Mouse (Mus musculus) heart, adult 2 months (tissue): ENCODE data around the gene Iqcf5. TPM values are rescaled to one million over a fixed set of nuclear protein-coding genes. Genes with fewer than 3 reads are reported as not detected.
"Not testable (repeated sequence)": the region's sequence is repeated elsewhere in the genome, so short reads cannot be mapped to it uniquely, and the experiment has no call there.

Experiments
- DNase-seq, 2 experiments: peaks; one replicate each; pipeline ENCODE4 v3.0.0; 2021
- H3K27ac ChIP-seq: fragments of 200-600 bp; 2 replicates; pipeline ENCODE4 v1.8.1; 2022
- H3K27me3 ChIP-seq: fragments of 200-500 bp; 2 replicates; pipeline ENCODE4 v1.6.1; 2012; ENCODE audit warnings: mild to moderate bottlenecking, low read length, inconsistent platforms, mixed read lengths; ENCODE audit not compliant: control insufficient read depth, insufficient read depth
- H3K36me3 ChIP-seq: fragments of 200-500 bp; 2 replicates; pipeline ENCODE4 v1.6.1; 2012; ENCODE audit warnings: low read length, inconsistent platforms; ENCODE audit not compliant: control insufficient read depth, insufficient read depth
- H3K4me1 ChIP-seq: fragments of 200-500 bp; 2 replicates; pipeline ENCODE4 v1.6.1; 2011; ENCODE audit warnings: low read length; ENCODE audit not compliant: control insufficient read depth, insufficient read depth
- H3K4me3 ChIP-seq: fragments of 200-600 bp; 2 replicates; pipeline ENCODE4 v1.8.1; 2022
- H3K79me2 ChIP-seq: fragments of 200-500 bp; replicated peaks from 2 replicates; pipeline ENCODE4 v1.6.1; 2012; ENCODE audit warnings: mild to moderate bottlenecking, inconsistent platforms, low read length, moderate library complexity, mixed read lengths; ENCODE audit not compliant: control insufficient read depth, insufficient read depth
- H3K9ac ChIP-seq: fragments of 200-500 bp; 2 replicates; pipeline ENCODE4 v1.6.1; 2012; ENCODE audit warnings: low read depth, mild to moderate bottlenecking, control low read depth, inconsistent platforms, low read length, mixed read lengths
- CTCF ChIP-seq: fragments of 200-600 bp; IDR thresholded peaks from 2 replicates; pipeline ENCODE4 v1.8.1; 2022; ENCODE audit warnings: antibody characterized with exemption, mild to moderate bottlenecking, moderate library complexity
- EP300 ChIP-seq: fragments of 200-500 bp; IDR thresholded peaks from 2 replicates; pipeline ENCODE4 v1.6.1; 2011; ENCODE audit warnings: low read depth, low read length, control low read depth; ENCODE audit not compliant: insufficient read depth
- POLR2A ChIP-seq: fragments of 200-500 bp; IDR thresholded peaks from 2 replicates; pipeline ENCODE4 v1.6.1; 2011; ENCODE audit warnings: mild to moderate bottlenecking, low read depth, low read length, control low read depth; ENCODE audit not compliant: insufficient read depth
- WGBS: fragments of 180-500 bp; shearing (Covaris S2); methylation state at CpG from one replicate; pipeline ENCODE4 v1.1.7; 2018; 5-methylcytosine and 5-hydroxymethylcytosine counted together
- intact Hi-C: fragments of 180-260 bp; cut with DNase I; formaldehyde crosslinking; loops from one replicate; pipeline ENCODE4 v1.15.1; 2025
- polyA plus RNA-seq: library from polyadenylated mRNA; depleted of rRNA; stranded (reverse); fragments of >200 nt; gene quantifications from 2 replicates; pipeline ENCODE4 v1.2.3, GENCODE M21; 2012
- total RNA-seq, 2 experiments: library from RNA; stranded (reverse); gene quantifications; 2 replicates each; pipeline ENCODE4 v1.2.3; 2021

Gene Iqcf5
- total and polyA plus RNA-seq, 3 experiments, result not detected

GRCm38 (mm10) chr9:106483136-106483535 is 31.2 kb upstream of the Iqcf5 start:
- whole genome bisulfite sequencing, result 94% methylated on average over 10 of the region's 10 CpGs
- intact Hi-C loops, result no loop called here
- Histone ChIP-seq H3K27ac (no peak overlapping the region), H3K27me3 (no peaks in the 10 kb centered on the region), H3K79me2 (no peaks in the 10 kb centered on the region), H3K4me3 (no peak overlapping the region), H3K9ac (no peak overlapping the region), H3K36me3 (no peaks in the 10 kb centered on the region), H3K4me1 (peaks cover under 1% of the 10 kb centered on the region; the same call in 1 of the 2 replicates)
- TF ChIP-seq CTCF (no peak), EP300 (no peak), POLR2A (no peak)
- DNase-seq, result peak in 1 of 2 experiments; percentile 12

DNA sequence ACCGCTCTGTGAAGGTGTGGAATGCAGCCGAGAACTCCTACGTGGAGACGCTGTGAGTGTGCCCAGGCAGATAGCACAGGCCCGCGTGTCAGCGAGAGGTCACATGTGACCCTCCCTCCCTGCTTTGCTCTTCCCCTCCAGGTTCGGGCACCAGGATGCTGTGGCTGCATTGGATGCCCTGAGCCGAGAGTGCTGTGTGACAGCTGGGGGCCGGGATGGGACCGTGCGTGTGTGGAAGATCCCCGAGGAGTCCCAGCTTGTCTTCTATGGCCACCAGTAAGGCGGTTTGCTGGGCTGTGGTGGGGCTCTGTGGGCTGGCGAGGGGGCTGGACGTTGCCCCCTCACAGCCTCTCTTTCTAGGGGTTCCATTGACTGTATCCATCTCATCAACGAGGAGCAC is 30.8 kb upstream of the Iqcf5 start:
- Histone ChIP-seq H3K4me1 (no peaks in the 10 kb centered on the region), H3K9ac (no peak overlapping the region), H3K4me3 (no peak overlapping the region), H3K27ac (no peak overlapping the region), H3K79me2 (no peaks in the 10 kb centered on the region), H3K36me3 (no peaks in the 10 kb centered on the region), H3K27me3 (no peaks in the 10 kb centered on the region)
- intact Hi-C loops, result no loop called here
- 87% methylated on average over 17 of the region's 17 CpGs for WGBS
- TF ChIP-seq EP300 (no peak), CTCF (no peak), POLR2A (no peak)
- DNase-seq, result peak in 1 of 2 experiments; percentile 11

DNA sequence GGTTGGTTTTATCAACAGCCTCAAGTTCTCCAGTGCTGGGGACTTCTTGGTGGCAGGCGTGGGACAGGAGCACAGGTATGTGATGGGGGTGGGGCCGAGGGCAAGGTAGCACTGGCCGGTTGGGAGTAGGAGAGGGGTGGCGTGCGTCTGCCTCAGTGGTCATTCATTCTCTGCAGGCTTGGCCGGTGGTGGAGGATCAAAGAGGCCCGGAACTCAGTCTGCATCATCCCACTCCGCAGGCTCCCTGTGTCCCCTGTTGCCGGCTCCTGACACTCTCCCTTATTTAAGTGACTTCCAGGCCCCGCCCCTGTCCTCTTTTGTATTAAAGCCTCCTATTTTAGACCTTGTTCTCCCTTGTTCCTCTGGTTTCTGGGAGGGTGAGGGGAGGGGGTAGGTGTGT is 29.3 kb upstream of the Iqcf5 start:
- Histone ChIP-seq H3K4me1 (no peaks in the 10 kb centered on the region), H3K36me3 (no peaks in the 10 kb centered on the region), H3K27me3 (no peaks in the 10 kb centered on the region), H3K79me2 (no peaks in the 10 kb centered on the region), H3K9ac (no peak overlapping the region), H3K27ac (no peak overlapping the region), H3K4me3 (no peak overlapping the region)
- intact Hi-C loops, result no loop called here
- DNase-seq, result no peak
- TF ChIP-seq CTCF (no peak), POLR2A (no peak), EP300 (no peak)
- 91% methylated on average over 10 of the region's 10 CpGs for WGBS

- DNase-seq, H3K4me1 ChIP-seq, H3K79me2 ChIP-seq, H3K27me3 ChIP-seq, H3K27ac ChIP-seq, intact Hi-C loops, H3K36me3 ChIP-seq, H3K4me3 ChIP-seq, H3K9ac ChIP-seq: not testable (repeated sequence)
- 80% methylated on average over 6 of the region's 6 CpGs for WGBS
Measured at GRCm38 (mm10) chr9:106487602-106488001, 26.8 kb upstream of the Iqcf5 start.

GRCm38 (mm10) chr9:106499667-106500066 is 14.7 kb upstream of the Iqcf5 start, which contains the start of gene Iqcf1:
Iqcf1 (plus strand) TSS chr9:106499967.
- no peak within 1 kb of the TSS for H3K27ac ChIP-seq
- intact Hi-C loops, result no loop called here
- H3K79me2 ChIP-seq, result no peaks in the 10 kb centered on the region
- no peaks in the 10 kb centered on the region for H3K27me3 ChIP-seq
- no peak within 1 kb of the TSS for H3K4me3 ChIP-seq
- no peak for DNase-seq
- TF ChIP-seq POLR2A (no peak), CTCF (no peak), EP300 (no peak)
- 89% methylated on average over 6 of the region's 6 CpGs for WGBS
- H3K9ac ChIP-seq, result no peak within 1 kb of the TSS
- no peaks in the 10 kb centered on the region for H3K36me3 ChIP-seq
- H3K4me1 ChIP-seq, result no peaks in the 10 kb centered on the region

GRCm38 (mm10) chr9:106501846-106502245 is 12.5 kb upstream of the Iqcf5 start:
- DNase-seq, result no peak
- Histone ChIP-seq H3K4me1 (no peaks in the 10 kb centered on the region), H3K36me3 (no peaks in the 10 kb centered on the region), H3K27ac (no peak overlapping the region), H3K79me2 (no peaks in the 10 kb centered on the region), H3K9ac (no peak overlapping the region), H3K27me3 (no peaks in the 10 kb centered on the region), H3K4me3 (no peak overlapping the region)
- TF ChIP-seq POLR2A (no peak), EP300 (no peak), CTCF (no peak)
- intact Hi-C loops, result no loop called here
- 86% methylated on average over 22 of the region's 22 CpGs for WGBS

GRCm38 (mm10) chr9:106504246-106504645 is 10.1 kb upstream of the Iqcf5 start:
- no peak for DNase-seq
- 76% methylated on average over 6 of the region's 6 CpGs for WGBS
- Histone ChIP-seq H3K27me3 (no peaks in the 10 kb centered on the region), H3K79me2 (no peaks in the 10 kb centered on the region), H3K36me3 (no peaks in the 10 kb centered on the region), H3K4me3 (no peak overlapping the region), H3K27ac (no peak overlapping the region), H3K4me1 (no peaks in the 10 kb centered on the region), H3K9ac (no peak overlapping the region)
- no peak for TF ChIP-seq EP300
- intact Hi-C loops, result no loop called here
